In genomic region chr4:141766668-141767352, GRCm38 (mm10) we compare ENCODE assay signal across 1 mouse cellular context.
TF ChIP-seq lines count a peak whose summit lies in the region.

No protein-coding gene starts in this region.

TF ChIP-seq in MEL, 35 proteins besides CTCF, POLR2A, EP300 and RAD21 (continued from another document):
- TF ChIP-seq ETS1 (IDR thresholded peaks at IDR 0.05; ENCODE audit: low read depth, low read length) (peak; percentile 32; the same call in 1 of the 2 replicates), MAX (IDR thresholded peaks at IDR 0.05; ENCODE audit: low read length) (no peak; the same call in none of the 2 replicates), ZMIZ1 (IDR thresholded peaks at IDR 0.05; ENCODE audit: low read depth, low read length) (no peak), MEF2A (IDR thresholded peaks at IDR 0.05; ENCODE audit: extremely low read depth, insufficient replicate concordance, low read depth, low read length, poor library complexity, severe bottlenecking) (no peak), TCF12 (IDR thresholded peaks at IDR 0.05; ENCODE audit: low read depth, low read length) (no peak), POLR2AphosphoS2 (IDR thresholded peaks at IDR 0.05; ENCODE audit: low read length) (no peak), MXI1 (IDR thresholded peaks at IDR 0.05; ENCODE audit: low read depth, low read length) (peak; percentile 12; the same call in 1 of the 2 replicates), ZC3H11A (IDR thresholded peaks at IDR 0.05; ENCODE audit: low read depth, low read length) (no peak), CHD2 (IDR thresholded peaks at IDR 0.05; ENCODE audit: low read length) (no peak), POLR2AphosphoS5 (IDR thresholded peaks at IDR 0.05; ENCODE audit: borderline replicate concordance, low read depth, low read length) (no peak), MAFK (IDR thresholded peaks at IDR 0.05; ENCODE audit: borderline replicate concordance, low read depth, low read length) (peak; percentile 63), JUND (IDR thresholded peaks at IDR 0.05; ENCODE audit: low read depth, low read length) (no peak), MAZ (IDR thresholded peaks at IDR 0.05; ENCODE audit: low read depth, low read length) (no peak), ZNF384 (IDR thresholded peaks at IDR 0.05; ENCODE audit: low read depth, low read length) (no peak), MYB (IDR thresholded peaks at IDR 0.05; ENCODE audit: low read depth, low read length) (no peak), NRF1 (IDR thresholded peaks at IDR 0.05; ENCODE audit: insufficient read depth, low read depth, low read length, poor library complexity, severe bottlenecking) (no peak), TBP (IDR thresholded peaks at IDR 0.05; ENCODE audit: low read depth, low read length) (no peak), SMC3 (IDR thresholded peaks at IDR 0.05; ENCODE audit: low read depth, low read length) (no peak), ELF1 (IDR thresholded peaks at IDR 0.05; ENCODE audit: low read depth, low read length) (no peak), RCOR1 (IDR thresholded peaks at IDR 0.05; ENCODE audit: low read depth, low read length) (0 out of 2 replicates have a peak, but pooled peaks have one; percentile 0), USF1 (IDR thresholded peaks at IDR 0.05; ENCODE audit: low read depth, low read length) (no peak), CHD1 (IDR thresholded peaks at IDR 0.05; ENCODE audit: low read depth, low read length) (no peak)
